Mouse (Mus musculus) thymus, adult 2 months (tissue): ENCODE data around the gene Cep95.

Experiments used
- CTCF ChIP-seq: fragments of 200-500 bp; IDR thresholded peaks from 2 replicates; pipeline ENCODE4 v1.5.1; 2012; ENCODE audit warnings: mild to moderate bottlenecking, control low read depth, low read length, moderate library complexity, borderline replicate concordance; ENCODE audit not compliant: control insufficient read depth, poor library complexity, insufficient read depth; ENCODE audit errors: extremely low read depth
- POLR2A ChIP-seq: fragments of 200-500 bp; IDR thresholded peaks from 2 replicates; pipeline ENCODE4 v1.6.1; 2012; ENCODE audit warnings: mild to moderate bottlenecking, low read length, control low read depth, moderate library complexity; ENCODE audit not compliant: control insufficient read depth, poor library complexity, insufficient read depth; ENCODE audit errors: extremely low read depth

DNA sequence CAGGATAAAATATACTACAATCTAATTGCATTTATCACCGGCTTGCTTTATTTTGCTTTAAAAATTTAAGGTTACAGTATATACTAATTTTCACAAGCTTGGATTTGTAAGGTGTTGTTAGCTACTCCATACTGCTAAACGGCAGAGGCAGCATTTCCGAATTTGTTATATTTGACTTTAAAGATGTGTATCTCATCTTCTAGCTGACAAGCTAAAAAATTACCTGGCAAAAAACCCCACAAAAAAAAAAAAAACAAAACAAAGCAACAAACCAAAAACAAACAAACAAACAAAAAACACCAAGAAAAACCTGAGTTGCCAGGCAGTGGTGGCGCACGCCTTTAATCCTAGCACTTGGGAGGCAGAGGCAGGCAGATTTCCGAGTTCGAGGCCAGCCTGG is 10.9 kb upstream of the Cep95 start:
- TF ChIP-seq CTCF (no peak), POLR2A (no peak)
